Mouse (Mus musculus): ENCODE data around the gene Rsph1. TPM values are rescaled to one million over a fixed set of nuclear protein-coding genes. Genes with fewer than 3 reads are reported as not detected.

Gene Rsph1
- total and polyA plus RNA-seq, 3 experiments = 0.81 to 1.2 (median 1.2) TPM

GRCm38 (mm10) chr17:31298419-31299209 lies 21.4 kb upstream of the Rsph1 start:
- DNase-seq = no peak
- WGBS = 83% methylated on average over 6 of the region's 6 CpGs

DNA sequence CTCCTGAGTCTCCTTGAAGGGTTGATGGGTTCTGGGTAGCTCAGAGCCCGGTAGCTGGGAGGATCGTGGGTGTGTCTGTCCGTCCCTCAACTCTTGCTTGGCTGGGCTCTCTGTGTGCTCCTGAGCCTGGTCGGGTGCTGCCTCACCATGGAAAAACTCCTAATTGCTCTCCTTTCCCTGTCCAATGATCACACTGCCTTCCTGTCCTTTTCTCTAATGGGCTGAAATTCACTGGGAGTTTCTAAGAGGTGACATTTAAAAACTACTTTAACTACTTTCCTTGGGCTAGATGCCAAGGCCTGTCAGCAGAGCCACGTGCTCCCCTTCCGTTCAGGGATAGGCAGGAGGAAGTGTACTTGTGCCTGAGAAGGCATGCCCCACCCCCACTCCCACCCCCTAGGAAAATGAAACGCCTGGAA lies 20.3 kb upstream of the Rsph1 start:
- DNase-seq = peak; percentile 67 to 69
- no peaks in the 10 kb centered on the region for H3K4me1 ChIP-seq (ENCODE audit: control insufficient read depth, insufficient read depth, low read length)
- no peaks in the 10 kb centered on the region; the same call in 1 of the 2 replicates for H3K79me2 ChIP-seq (replicated peaks; ENCODE audit: control insufficient read depth, insufficient read depth, low read length)
- intact Hi-C loops (cut with DNase I) = loop anchor here (2.0 kb wide), 1 partner anchor 43 kb away; no protein-coding TSS in a partner anchor
- 0% methylated on average over 7 of the region's 7 CpGs for WGBS
- peak overlapping the region; percentile 62; the same call in 1 of the 2 replicates for H3K4me3 ChIP-seq
- H3K27me3 ChIP-seq (ENCODE audit: control insufficient read depth, insufficient read depth, low read length) = no peaks in the 10 kb centered on the region
- peak overlapping the region; percentile 53 for H3K27ac ChIP-seq
- H3K9ac ChIP-seq (ENCODE audit: low read depth, low read length) = no peak overlapping the region
- no peaks in the 10 kb centered on the region for H3K36me3 ChIP-seq (ENCODE audit: control insufficient read depth, insufficient read depth, low read length)
- TF ChIP-seq POLR2A (IDR thresholded peaks at IDR 0.05; ENCODE audit: insufficient read depth, low read depth, low read length) (no peak), EP300 (IDR thresholded peaks at IDR 0.05; ENCODE audit: insufficient read depth, low read depth, low read length) (no peak), CTCF (IDR thresholded peaks at IDR 0.05) (peak; percentile 63)

More at GRCm38 (mm10) chr17:31298419-31299209, 21.4 kb upstream of the Rsph1 start:
- Histone ChIP-seq H3K36me3 (ENCODE audit: control insufficient read depth, insufficient read depth, low read length) (no peaks in the 10 kb centered on the region), H3K27ac (no peak overlapping the region), H3K9ac (ENCODE audit: low read depth, low read length) (no peak overlapping the region), H3K4me1 (ENCODE audit: control insufficient read depth, insufficient read depth, low read length) (no peaks in the 10 kb centered on the region), H3K4me3 (no peak overlapping the region), H3K79me2 (replicated peaks; ENCODE audit: control insufficient read depth, insufficient read depth, low read length) (no peaks in the 10 kb centered on the region; the same call in 1 of the 2 replicates), H3K27me3 (ENCODE audit: control insufficient read depth, insufficient read depth, low read length) (no peaks in the 10 kb centered on the region)
- intact Hi-C loops (cut with DNase I) = no loop called here
- TF ChIP-seq POLR2A (IDR thresholded peaks at IDR 0.05; ENCODE audit: insufficient read depth, low read depth, low read length) (no peak), CTCF (IDR thresholded peaks at IDR 0.05) (no peak), EP300 (IDR thresholded peaks at IDR 0.05; ENCODE audit: insufficient read depth, low read depth, low read length) (no peak)

- Histone ChIP-seq H3K4me3 (peak overlapping the region; percentile 62), H3K27ac (peak overlapping the region; percentile 53), H3K9ac (ENCODE audit: low read depth, low read length) (peak overlapping the region; percentile 77), H3K4me1 (ENCODE audit: control insufficient read depth, insufficient read depth, low read length) (no peaks in the 10 kb centered on the region), H3K36me3 (ENCODE audit: control insufficient read depth, insufficient read depth, low read length) (no peaks in the 10 kb centered on the region), H3K27me3 (ENCODE audit: control insufficient read depth, insufficient read depth, low read length) (no peaks in the 10 kb centered on the region), H3K79me2 (replicated peaks; ENCODE audit: control insufficient read depth, insufficient read depth, low read length) (no peaks in the 10 kb centered on the region; the same call in 1 of the 2 replicates)
- WGBS = 1% methylated on average over 67 of the region's 68 CpGs
- intact Hi-C loops (cut with DNase I) = loop anchor here (2.0 kb wide), 2 partner anchors 15 to 41 kb away; no protein-coding TSS in a partner anchor
- TF ChIP-seq CTCF (IDR thresholded peaks at IDR 0.05) (peak; percentile 40), EP300 (IDR thresholded peaks at IDR 0.05; ENCODE audit: insufficient read depth, low read depth, low read length) (no peak), POLR2A (IDR thresholded peaks at IDR 0.05; ENCODE audit: insufficient read depth, low read depth, low read length) (0 out of 2 replicates have a peak, but pooled peaks have one; percentile 15)
- DNase-seq = peak; percentile 85 to 89
These were observed 19.0 kb upstream of the Rsph1 start for GRCm38 (mm10) chr17:31295892-31296781.

GRCm38 (mm10) chr17:31295215-31295891 lies 18.2 kb upstream of the Rsph1 start:
- Histone ChIP-seq H3K4me1 (ENCODE audit: control insufficient read depth, insufficient read depth, low read length) (no peaks in the 10 kb centered on the region), H3K9ac (ENCODE audit: low read depth, low read length) (no peak overlapping the region; the same call in 1 of the 2 replicates), H3K4me3 (peak overlapping the region; percentile 62), H3K79me2 (replicated peaks; ENCODE audit: control insufficient read depth, insufficient read depth, low read length) (no peaks in the 10 kb centered on the region; the same call in 1 of the 2 replicates), H3K27me3 (ENCODE audit: control insufficient read depth, insufficient read depth, low read length) (no peaks in the 10 kb centered on the region), H3K36me3 (ENCODE audit: control insufficient read depth, insufficient read depth, low read length) (no peaks in the 10 kb centered on the region), H3K27ac (no peak overlapping the region)
- WGBS = 39% methylated on average over 25 of the region's 25 CpGs
- TF ChIP-seq CTCF (IDR thresholded peaks at IDR 0.05) (peak; percentile 65), EP300 (IDR thresholded peaks at IDR 0.05; ENCODE audit: insufficient read depth, low read depth, low read length) (no peak)
- intact Hi-C loops (cut with DNase I) = loop anchor here (2.0 kb wide), 1 partner anchor 15 kb away; no protein-coding TSS in a partner anchor
- peak in 1 of 2 experiments; percentile 61 for DNase-seq

All from heart, adult 2 months (tissue).